Mouse (Mus musculus): Measurements from ENCODE around the gene Scube1. TPM values are rescaled to one million over a fixed set of nuclear protein-coding genes. Genes with fewer than 3 reads are reported as not detected.
A peak's percentile ranks its signal among the peaks of the same experiment; 100 is the strongest.

Gene Scube1
- total RNA-seq, 2 experiments from 2014 or later: not detected

- ATAC-seq (replicated peaks; ENCODE audit: low FRiP score, poor library complexity, severe bottlenecking): no peak
Measured at GRCm38 (mm10) chr15:83573606-83574005, 151.2 kb downstream of the Scube1 start.

DNA sequence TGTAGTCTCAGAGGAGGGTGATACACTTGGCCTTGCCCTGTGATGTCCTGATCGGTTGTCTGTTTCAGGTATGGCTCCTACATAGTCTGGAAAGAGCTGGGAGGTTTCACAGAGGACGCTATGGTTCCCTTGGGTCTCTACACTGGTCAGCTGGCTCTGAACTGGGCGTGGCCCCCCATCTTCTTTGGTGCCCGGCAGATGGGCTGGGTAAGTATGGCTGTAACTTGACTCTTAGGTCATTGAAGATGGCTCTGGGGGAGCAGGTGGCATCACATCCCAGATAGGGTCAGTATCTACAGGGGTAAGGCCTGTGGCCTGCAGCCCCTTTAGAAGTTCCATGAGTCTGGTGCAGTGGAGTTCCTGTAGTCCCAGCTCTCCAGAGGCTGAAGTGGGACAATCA is 152.7 kb downstream of the Scube1 start:
- ATAC-seq (replicated peaks; ENCODE audit: low FRiP score, poor library complexity, severe bottlenecking): no peak

- ATAC-seq (replicated peaks; ENCODE audit: low FRiP score, poor library complexity, severe bottlenecking): no peak
Measured at GRCm38 (mm10) chr15:83571636-83572035, 153.2 kb downstream of the Scube1 start.

DNA sequence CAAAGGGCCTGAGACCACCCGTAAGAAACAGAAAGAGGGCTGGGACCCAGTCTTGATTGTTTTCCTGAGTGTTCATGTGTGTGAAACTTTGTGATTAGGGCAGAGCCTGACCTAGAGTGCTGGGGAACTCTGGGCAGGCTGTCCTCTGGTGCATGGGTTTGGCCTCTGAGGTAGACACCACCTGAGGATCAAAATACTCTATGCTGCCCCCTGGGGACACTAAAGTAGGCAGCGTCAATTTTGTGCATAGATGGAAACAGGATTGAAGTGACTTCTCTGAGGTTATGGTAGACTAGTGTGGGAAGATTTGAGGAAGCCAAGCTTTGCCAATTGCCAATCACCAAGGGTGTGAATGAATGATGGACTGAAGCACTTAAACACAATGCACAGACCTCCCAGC is 154.2 kb downstream of the Scube1 start:
- peak; percentile 60; the same call in 1 of the 2 replicates for ATAC-seq (replicated peaks; ENCODE audit: low FRiP score, poor library complexity, severe bottlenecking)

- ATAC-seq (replicated peaks; ENCODE audit: low FRiP score, poor library complexity, severe bottlenecking): no peak
Measured at GRCm38 (mm10) chr15:83569682-83570081, 155.1 kb downstream of the Scube1 start.

DNA sequence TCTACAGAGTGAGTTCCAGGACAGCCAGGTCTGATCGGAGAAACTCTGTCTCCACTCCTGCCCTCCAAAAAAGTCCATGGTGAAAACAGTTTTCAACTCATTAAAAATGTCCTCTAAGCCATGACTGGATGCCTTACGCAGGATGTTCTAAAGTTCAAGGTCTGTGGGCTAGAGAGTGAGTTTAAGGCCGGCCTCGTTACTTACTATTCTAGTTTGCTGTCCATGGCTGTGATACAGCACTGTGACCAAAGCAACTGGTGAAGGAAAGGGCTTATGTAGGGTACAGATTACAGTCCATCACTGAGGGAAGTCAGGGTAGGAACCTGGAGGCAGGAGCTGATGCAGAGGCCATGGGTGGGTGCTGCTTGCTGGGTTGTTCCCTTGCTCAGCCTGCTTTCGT is 156.3 kb downstream of the Scube1 start:
- ATAC-seq (replicated peaks; ENCODE audit: low FRiP score, poor library complexity, severe bottlenecking): no peak

- no peak for ATAC-seq (replicated peaks; ENCODE audit: low FRiP score, poor library complexity, severe bottlenecking)
Measured at GRCm38 (mm10) chr15:83567728-83568127, 157.1 kb downstream of the Scube1 start.

GRCm38 (mm10) chr15:83566006-83566405 is 158.8 kb downstream of the Scube1 start:
- ATAC-seq (replicated peaks; ENCODE audit: low FRiP score, poor library complexity, severe bottlenecking): no peak

GRCm38 (mm10) chr15:83565434-83565833 is 159.4 kb downstream of the Scube1 start:
- peak; percentile 71 for ATAC-seq (replicated peaks; ENCODE audit: low FRiP score, poor library complexity, severe bottlenecking)

GRCm38 (mm10) chr15:83563857-83564651 is 160.8 kb downstream of the Scube1 start:
- ATAC-seq (replicated peaks; ENCODE audit: low FRiP score, poor library complexity, severe bottlenecking): peak; percentile 62

DNA sequence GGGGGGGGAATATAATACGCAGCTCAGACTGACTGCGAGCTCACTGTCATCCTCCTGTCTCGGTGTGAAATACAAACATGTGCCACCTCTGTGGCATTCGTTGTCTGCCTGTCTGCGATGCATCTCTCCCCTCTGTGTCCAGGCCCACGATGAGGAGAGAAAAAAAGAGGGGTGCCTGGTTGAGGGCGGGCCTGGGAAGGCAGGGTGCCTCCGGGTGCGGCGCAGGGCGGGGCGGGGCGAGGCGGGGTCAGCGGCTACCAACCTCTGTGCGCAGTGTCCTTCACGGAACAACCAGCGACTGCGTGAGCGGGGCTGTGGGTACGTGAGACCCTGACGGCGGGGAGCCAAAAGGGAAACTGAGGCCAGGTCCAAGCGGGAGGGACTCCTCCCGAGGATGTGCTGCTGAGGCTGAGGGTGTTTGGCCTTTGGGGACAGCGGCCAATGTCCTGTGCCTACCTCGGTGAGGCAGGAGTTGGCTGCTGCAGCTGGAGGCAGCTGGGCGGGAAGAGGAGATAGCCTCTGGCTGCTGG is 161.4 kb downstream of the Scube1 start, which contains the start of the genes Tspo and Mcat:
Gene Tspo (plus strand): TSS at position 266 of the 530 bp plus-strand sequence.
Gene Mcat (minus strand): TSS at position 461 of the 530 bp plus-strand sequence.
- ATAC-seq (replicated peaks; ENCODE audit: low FRiP score, poor library complexity, severe bottlenecking): peak; percentile 79

GRCm38 (mm10) chr15:83562626-83563270 is 162.1 kb downstream of the Scube1 start:
- peak; percentile 46 for ATAC-seq (replicated peaks; ENCODE audit: low FRiP score, poor library complexity, severe bottlenecking)

DNA sequence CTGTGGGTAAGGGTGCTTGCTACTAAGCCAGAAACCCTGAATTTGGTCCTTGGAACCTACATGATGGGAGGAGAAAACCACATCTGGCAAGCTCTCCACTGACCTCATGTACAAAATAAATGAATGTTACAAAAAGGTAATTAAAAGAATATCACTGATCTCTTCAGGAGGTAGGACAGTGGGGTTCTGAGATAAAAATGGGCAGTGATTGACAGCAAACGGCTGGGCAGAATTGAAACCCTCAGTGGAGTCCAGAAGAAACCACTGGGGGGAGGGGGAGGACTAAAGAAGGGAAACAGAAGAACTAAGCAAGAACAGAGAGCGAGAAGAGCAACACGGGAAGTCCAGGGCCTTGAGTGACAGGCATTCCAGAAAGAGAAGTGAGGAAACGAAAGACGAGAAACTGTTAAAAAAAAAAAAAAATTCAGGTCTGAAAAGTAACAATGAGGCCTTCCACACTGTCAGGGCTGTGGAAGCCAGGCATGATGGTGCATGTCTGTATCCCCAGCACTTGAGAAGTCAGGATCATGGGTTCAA is 163.8 kb downstream of the Scube1 start:
- ATAC-seq (replicated peaks; ENCODE audit: low FRiP score, poor library complexity, severe bottlenecking): no peak

DNA sequence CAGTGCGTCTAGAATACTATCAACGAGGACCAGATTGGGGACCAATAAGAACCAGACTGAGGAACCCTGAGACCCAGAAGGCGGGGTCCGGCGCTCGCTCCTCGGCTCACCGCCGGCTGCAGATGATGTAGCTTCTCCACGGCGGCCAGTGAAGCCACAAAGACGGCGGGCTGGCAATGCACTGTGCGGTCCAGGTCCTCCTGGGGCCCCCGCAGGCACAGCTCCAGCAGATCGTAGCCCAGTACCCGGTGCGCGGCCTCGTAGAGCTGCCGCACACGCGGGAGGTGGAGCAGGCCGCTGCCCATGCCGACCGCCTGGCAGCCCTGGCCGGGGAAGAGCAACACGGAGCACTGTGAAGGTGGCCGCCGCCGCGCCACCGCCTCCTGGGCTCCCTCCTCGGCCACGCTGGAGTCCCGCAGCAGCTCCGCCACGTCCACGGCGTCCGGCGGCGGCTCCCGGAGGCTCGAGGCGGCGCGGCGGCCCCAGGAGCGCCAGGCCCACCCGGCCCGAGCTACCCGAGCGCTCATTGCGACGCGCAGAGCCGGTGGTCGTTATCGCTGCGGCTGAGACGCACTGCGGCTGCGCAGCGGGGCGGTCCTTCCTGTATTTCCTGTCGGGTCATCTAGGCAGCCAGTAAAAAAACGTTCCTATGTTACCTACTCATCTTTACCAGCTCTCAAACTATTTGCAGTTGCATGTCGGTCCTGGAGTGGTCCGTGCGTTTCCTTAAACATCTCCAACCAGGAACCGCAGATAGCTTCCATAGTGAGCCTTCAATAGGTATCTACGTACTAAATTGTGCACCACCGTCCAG is 169.5 kb downstream of the Scube1 start:
- peak; percentile 95 for ATAC-seq (replicated peaks; ENCODE audit: low FRiP score, poor library complexity, severe bottlenecking)

Other genes starting within 250 kb of the Scube1 start
- gene Ttll1, start 214.1 kb downstream of the Scube1 start, total RNA-seq (2015; ENCODE audit: low replicate concordance): 4.3 and 7.1 TPM in 2 replicates
- 0.45 and 2.8 TPM in 2 replicates for gene Ttll1, start 214.1 kb downstream of the Scube1 start, total RNA-seq (2017; ENCODE audit: low replicate concordance)
- gene Bik, start 198.2 kb downstream of the Scube1 start, total RNA-seq (2015; ENCODE audit: low replicate concordance): 2.2 TPM in 1 of 2 replicates, not detected in the other
- 3.7 TPM in 1 of 2 replicates, not detected in the other for gene Bik, start 198.2 kb downstream of the Scube1 start, total RNA-seq (2017; ENCODE audit: low replicate concordance)
- 133 TPM in 2 replicates for gene Tspo, start 161.4 kb downstream of the Scube1 start, total RNA-seq (2015; ENCODE audit: low replicate concordance)
- gene Tspo, start 161.4 kb downstream of the Scube1 start, total RNA-seq (2017; ENCODE audit: low replicate concordance): 92.7 and 104 TPM in 2 replicates
- gene Mcat, start 161.2 kb downstream of the Scube1 start, total RNA-seq (2015; ENCODE audit: low replicate concordance): 3.4 and 7.9 TPM in 2 replicates
- 2.8 and 13.2 TPM in 2 replicates for gene Mcat, start 161.2 kb downstream of the Scube1 start, total RNA-seq (2017; ENCODE audit: low replicate concordance)
- gene Ttll12, start 129.9 kb downstream of the Scube1 start, total RNA-seq (2015; ENCODE audit: low replicate concordance): 48.6 and 55.5 TPM in 2 replicates
- 42.6 and 47.1 TPM in 2 replicates for gene Ttll12, start 129.9 kb downstream of the Scube1 start, total RNA-seq (2017; ENCODE audit: low replicate concordance)
- gene Mpped1, start 54.4 kb upstream of the Scube1 start, total RNA-seq (2015; ENCODE audit: low replicate concordance): not detected in 2 replicates
- gene Mpped1, start 54.4 kb upstream of the Scube1 start, total RNA-seq (2017; ENCODE audit: low replicate concordance): not detected in 2 replicates